Mouse (Mus musculus) liver, adult 2 months (tissue): ENCODE results near the gene Timm44.

Experiments
- CTCF ChIP-seq: fragments of 200-500 bp; IDR thresholded peaks from 2 replicates; pipeline ENCODE4 v1.5.1; 2011; ENCODE audit warnings: low read depth, low read length, control low read depth
- POLR2A ChIP-seq: fragments of 200-500 bp; IDR thresholded peaks from 2 replicates; pipeline ENCODE4 v1.6.1; 2011; ENCODE audit warnings: low read length, control low read depth; ENCODE audit not compliant: insufficient read depth; ENCODE audit errors: extremely low read depth

- no peak for TF ChIP-seq POLR2A
- no peak for TF ChIP-seq CTCF
Observed at GRCm38 (mm10) chr8:4259805-4260170, 15.9 kb downstream of the Timm44 start.
